Mouse (Mus musculus) kidney, adult 9 months (tissue): Measurements from ENCODE around the gene Prame.
"Not testable (repeated sequence)": the region's sequence is repeated elsewhere in the genome, so short reads cannot be mapped to it uniquely, and the experiment has no call there.

Source experiments
- DNase-seq: peaks from one replicate; pipeline ENCODE4 v3.0.0; 2022

Prame gene

GRCm38 (mm10) chrX:135627605-135628004 lies at the start of gene Prame:
Gene Prame (minus strand): TSS chrX:135627705.
- no peak for DNase-seq

GRCm38 (mm10) chrX:135652173-135652772 lies 24.8 kb upstream of the Prame start:
- DNase-seq = peak; percentile 19

GRCm38 (mm10) chrX:135601298-135602029 lies 26.0 kb downstream of the Prame start:
- DNase-seq = peak; percentile 75

GRCm38 (mm10) chrX:135598677-135599076 lies 28.8 kb downstream of the Prame start, which contains the start of gene Nxf7:
Gene Nxf7 (minus strand): TSS chrX:135598777.
- DNase-seq = no peak

- no peak for DNase-seq
Observed at GRCm38 (mm10) chrX:135598096-135598495, 29.4 kb downstream of the Prame start.

GRCm38 (mm10) chrX:135576412-135576811 lies 51.1 kb downstream of the Prame start:
- DNase-seq = no peak

GRCm38 (mm10) chrX:135574958-135575628 lies 52.4 kb downstream of the Prame start:
- DNase-seq = peak; percentile 1

- peak; percentile 13 for DNase-seq
Observed at GRCm38 (mm10) chrX:135574261-135574957, 53.1 kb downstream of the Prame start.

GRCm38 (mm10) chrX:135569467-135569866 lies 58.0 kb downstream of the Prame start:
- DNase-seq = peak; percentile 70

GRCm38 (mm10) chrX:135564934-135565333 lies 62.6 kb downstream of the Prame start:
- DNase-seq = not testable (repeated sequence)
